Mouse (Mus musculus): ENCODE results near the gene Ttc16.

The Ttc16 gene

GRCm38 (mm10) chr2:32775359-32776074 is at the start of gene Ttc16, which contains the start of gene Ptrh1:
Gene Ttc16, minus strand, starts transcription at chr2:32775633.
Gene Ptrh1, plus strand, starts transcription at chr2:32775786.
- DNase-seq, result peak; percentile 97

DNA sequence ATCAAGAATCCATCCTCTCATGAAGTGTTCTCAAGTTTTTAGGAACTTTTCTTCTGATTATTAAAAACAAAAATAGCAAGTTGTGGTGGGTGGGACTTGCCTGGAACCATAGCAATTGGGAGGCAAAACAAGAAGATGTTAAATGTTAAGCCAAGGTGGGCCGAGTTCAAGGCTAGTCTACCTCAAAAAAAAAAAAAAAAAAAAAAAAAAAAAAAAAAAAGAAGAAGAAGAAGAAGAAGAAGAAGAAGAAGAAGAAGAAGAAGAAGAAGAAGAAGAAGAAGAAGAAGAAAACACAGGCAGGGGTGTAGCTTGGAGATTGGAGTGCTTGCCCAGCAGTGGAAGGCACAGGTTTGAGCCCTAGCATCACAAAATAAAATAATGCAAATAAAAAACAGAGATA is 49.3 kb upstream of the Ttc16 start:
- DNase-seq, result no peak

DNA sequence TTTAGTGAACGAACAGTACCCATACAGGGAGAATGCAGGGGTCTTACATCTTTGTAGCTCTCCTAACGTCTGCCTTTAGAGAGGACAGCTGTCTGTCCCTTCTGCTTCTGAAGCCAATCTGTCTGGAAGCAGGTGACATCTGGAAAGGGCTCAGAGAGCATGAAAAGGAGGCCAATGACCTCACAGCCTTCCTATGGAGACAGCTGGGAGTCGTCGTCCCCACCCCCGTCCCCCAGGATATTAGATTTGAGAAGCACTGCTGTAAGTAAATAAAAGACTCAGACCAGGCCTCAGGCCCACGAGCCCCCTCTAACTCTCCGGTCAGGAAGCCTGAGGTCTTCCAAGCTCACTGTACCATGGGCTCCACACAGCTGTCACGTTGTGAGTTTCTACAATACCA is 48.7 kb upstream of the Ttc16 start:
- DNase-seq, result no peak

GRCm38 (mm10) chr2:32823579-32824154 is 48.2 kb upstream of the Ttc16 start:
- DNase-seq, result no peak

GRCm38 (mm10) chr2:32823153-32823552 is 47.7 kb upstream of the Ttc16 start:
- no peak for DNase-seq

DNA sequence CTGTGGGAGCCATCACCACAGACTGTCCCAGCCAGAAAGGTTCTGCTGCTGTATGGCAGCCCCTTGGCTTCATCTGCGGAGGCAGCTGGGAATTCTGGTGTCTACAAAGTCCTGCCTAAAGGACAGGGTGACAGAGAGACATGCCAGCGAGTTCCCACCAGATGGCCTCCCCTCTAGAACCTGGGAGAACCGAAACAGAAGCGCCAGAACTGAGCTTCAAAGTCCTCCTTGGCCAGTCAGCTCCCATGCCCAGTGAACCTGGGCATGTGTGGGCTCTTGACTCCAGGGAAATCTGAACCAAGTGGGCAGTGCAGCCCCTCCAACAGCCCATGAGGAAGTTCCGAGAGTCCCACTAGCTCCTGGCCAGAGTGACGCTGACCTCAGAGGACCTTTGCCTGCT is 47.2 kb upstream of the Ttc16 start:
- DNase-seq, result peak; percentile 74

DNA sequence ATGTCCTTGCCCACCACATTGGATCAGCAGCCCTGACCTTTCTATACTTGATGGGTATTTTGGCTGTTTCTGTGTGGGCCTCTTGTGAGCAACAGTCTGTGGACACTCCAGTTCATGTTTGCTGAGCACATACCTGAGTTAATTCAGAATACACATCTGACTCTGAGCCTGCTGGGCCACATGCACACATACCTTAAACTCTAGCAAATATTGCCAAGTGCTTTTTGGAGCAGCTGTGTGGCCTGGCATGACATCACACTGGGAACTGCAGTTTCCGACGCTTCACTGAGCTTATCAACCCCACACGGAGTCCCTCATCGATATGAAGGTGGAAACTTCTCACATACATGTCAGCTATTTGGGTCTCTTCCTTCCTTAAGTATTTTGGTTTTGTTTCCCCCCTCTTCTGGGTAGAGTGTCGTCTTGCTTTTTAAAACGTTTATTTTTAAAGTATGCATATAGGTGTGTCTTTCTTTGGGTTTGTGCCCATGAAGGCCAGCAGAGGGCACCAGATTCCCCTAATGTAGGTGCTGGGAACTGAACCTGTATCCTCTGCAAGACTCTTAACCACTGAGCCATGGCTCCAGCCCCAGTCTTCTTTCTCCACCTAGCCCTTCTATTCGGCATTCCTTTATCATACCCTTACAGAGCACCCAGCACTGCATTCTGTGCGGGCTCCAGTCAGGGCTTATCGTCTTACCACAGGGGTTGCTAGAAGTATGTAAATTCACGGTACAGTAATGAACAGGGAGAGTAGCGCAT is 45.8 kb upstream of the Ttc16 start:
- no peak for DNase-seq

DNA sequence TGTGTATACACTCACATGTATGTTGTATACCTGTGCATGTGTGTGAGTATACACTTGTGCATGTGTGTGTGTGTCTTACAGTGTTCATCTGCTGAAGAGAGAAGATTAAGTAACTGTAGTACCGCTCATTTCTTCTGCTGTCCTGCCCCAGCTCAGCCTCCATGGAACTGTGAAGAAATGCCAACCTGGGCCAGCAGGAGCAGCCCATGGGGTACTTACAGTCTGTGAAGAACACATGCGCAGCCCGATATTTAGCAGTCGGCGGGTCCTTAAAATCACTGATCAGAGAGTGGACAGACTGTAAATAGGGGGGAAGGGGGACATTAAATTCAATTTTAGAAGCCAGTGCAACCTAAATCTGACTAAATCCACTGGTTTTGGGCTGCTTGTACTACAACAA is 42.8 kb upstream of the Ttc16 start:
- no peak for DNase-seq

DNA sequence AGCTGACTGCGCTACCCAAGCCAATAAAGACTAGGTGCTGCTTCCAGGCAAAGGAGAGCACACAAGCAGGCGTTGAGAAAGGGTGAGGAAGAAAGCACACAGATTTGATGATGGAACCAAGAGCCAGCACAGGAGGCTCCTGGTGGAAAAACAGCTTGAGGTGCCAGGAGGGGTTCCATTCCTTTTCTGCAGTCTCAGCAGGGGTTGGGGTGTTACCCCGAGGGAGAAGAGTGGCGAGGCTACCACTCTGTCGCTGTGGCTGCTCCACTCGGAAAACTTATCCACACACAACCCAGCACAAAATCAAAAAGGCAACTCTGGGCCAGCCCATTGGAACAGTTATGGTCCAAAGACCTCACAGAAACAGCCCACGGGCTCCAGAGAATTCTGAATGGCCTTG is 42.2 kb upstream of the Ttc16 start:
- no peak for DNase-seq

GRCm38 (mm10) chr2:32816946-32817581 is 41.6 kb upstream of the Ttc16 start:
- DNase-seq, result peak; percentile 94

- DNase-seq, result no peak
Observed at GRCm38 (mm10) chr2:32816497-32816896, 41.1 kb upstream of the Ttc16 start.

DNA sequence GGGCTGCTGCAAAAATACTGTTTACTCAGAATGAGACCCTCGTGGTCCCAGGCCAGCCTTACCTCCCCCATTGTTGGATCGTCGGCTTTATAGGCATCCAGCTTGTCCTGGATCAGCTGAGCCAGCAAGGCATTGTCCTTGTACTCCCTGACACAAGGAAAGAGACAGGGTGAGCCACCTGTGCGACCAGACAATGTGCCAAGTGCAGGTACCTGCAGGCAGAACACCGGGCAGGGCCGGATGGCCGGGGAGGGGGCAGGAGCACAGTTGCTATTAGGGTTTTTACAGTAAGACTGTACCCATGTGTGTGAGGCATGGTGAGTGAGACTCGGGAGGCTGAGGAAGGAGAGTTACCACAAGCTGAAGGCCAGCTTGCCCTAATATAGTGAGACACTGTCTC is 36.5 kb upstream of the Ttc16 start:
- DNase-seq, result peak; percentile 87

GRCm38 (mm10) chr2:32808816-32809566 is 33.6 kb upstream of the Ttc16 start:
- no peak for DNase-seq

DNA sequence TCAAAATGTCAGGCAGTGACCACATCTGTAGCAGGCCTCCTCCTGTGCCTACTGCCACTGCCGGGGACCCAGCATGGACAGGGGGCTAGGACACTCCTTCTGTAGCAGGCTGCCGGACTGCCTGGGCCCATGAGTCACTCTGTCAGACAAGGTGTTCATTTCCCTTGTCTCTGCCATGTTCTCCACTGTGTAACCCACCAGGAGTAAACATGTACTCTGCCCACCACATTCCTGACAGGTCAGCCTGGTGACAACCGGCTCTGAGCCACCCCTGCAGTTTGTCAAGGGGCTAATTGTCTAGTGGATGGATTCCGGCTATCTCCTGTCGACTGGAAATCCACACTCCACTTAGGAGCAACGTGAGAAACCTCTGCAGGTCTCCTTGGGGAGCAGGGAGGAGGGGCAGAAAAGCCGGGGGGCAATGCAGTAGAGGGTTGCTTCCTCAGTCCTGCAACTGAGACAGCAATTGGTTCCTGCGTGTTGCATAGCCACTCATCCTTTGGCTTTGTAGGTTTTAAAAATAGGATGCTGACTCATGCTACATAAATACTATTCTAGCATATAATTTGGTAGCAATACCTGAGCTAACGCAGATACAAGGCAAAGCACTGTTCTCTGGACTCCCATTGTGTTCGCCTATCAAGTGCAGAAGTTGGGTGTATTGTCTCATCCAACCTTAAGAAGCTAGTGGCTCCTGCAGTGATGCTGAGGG is 23.0 kb upstream of the Ttc16 start:
- DNase-seq, result no peak

DNA sequence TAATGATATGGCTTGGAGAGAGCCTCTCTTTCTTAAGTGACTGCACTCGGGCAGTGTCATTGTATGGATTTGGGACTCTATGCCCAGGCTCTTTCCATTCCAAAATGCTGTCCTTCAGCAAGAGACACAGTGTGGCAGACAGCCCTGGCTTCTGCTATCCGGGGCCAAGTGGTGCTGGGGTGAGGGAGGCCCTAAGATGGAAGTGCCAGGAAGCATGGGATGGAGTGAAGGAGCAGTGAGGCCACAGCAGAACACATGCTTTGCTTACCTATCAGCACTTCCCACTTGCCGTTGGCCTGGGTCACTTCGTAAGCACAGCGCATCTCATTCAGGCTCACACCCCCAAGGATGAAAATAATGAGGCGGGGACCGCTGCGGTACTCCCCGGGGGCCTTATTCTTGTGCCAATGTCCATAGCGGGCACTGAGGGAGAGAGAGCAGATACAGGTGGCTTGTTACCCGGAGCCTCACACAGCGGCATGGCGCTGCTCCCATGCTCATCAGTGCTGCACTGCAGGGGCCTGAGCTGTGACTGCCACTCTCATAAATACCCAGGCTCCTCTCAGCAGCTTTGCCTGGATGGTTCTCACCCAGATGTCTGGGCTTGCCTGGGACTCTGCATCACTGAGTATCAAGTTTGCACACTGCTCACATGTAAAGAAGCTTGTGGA is 20.4 kb upstream of the Ttc16 start:
- DNase-seq, result no peak

- DNase-seq, result no peak
Observed at GRCm38 (mm10) chr2:32791297-32791696, 15.9 kb upstream of the Ttc16 start.

- DNase-seq, result no peak
Observed at GRCm38 (mm10) chr2:32788581-32788980, 13.1 kb upstream of the Ttc16 start.

DNA sequence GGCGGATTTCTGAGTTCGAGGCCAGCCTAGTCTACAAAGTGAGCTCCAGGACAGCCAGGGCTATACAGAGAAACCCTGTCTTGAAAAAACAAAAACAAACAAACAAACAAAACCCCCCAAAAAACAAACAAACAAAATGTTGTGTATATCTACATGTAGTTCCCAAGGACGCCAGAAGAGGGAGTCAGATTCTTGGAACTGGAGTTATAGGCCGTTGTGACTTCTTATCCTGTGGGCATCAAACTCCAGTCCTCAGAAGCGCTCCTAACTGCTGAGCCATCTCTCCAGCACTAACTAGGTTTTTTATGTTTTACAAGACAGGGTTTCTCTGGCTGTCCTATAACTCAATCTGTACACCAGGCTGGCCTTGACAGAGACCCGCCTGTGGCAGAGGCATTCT is 11.7 kb upstream of the Ttc16 start:
- DNase-seq, result no peak

GRCm38 (mm10) chr2:32784048-32784681 is 8.7 kb upstream of the Ttc16 start, which contains the start of gene Cfap157:
Gene Cfap157, minus strand, starts transcription at chr2:32784428.
- DNase-seq, result no peak

- DNase-seq, result no peak
Observed at GRCm38 (mm10) chr2:32781710-32782109, 6.3 kb upstream of the Ttc16 start.

GRCm38 (mm10) chr2:32779714-32780113 is 4.3 kb upstream of the Ttc16 start:
- no peak for DNase-seq
